Mouse (Mus musculus) spleen, adult 18-20 months (tissue): ENCODE measurements around the gene Olfr826.
"Not testable (repeated sequence)": the region's sequence is repeated elsewhere in the genome, so short reads cannot be mapped to it uniquely, and the experiment has no call there.

Experiments used
- DNase-seq, 2 experiments: peaks; one replicate each; pipeline ENCODE4 v3.0.0; 2022; ENCODE audit warnings: mixed read lengths in 2 of 2

Olfr826 gene

GRCm38 (mm10) chr10:130184086-130184485 lies at the start of gene Olfr826:
Gene Olfr826, minus strand, starts transcription at chr10:130184186.
- no peak for DNase-seq

- DNase-seq = no peak
These were observed 48.1 kb upstream of the Olfr826 start for GRCm38 (mm10) chr10:130232117-130232516.

- DNase-seq = no peak
These were observed 45.6 kb upstream of the Olfr826 start for GRCm38 (mm10) chr10:130229584-130229983.

GRCm38 (mm10) chr10:130228246-130228645 lies 44.3 kb upstream of the Olfr826 start:
- DNase-seq = peak in 1 of 2 experiments; percentile 35

- no peak for DNase-seq
These were observed 41.0 kb upstream of the Olfr826 start for GRCm38 (mm10) chr10:130225034-130225433.

GRCm38 (mm10) chr10:130214303-130214702 lies 30.3 kb upstream of the Olfr826 start, which contains the start of gene Olfr827:
Gene Olfr827, minus strand, starts transcription at chr10:130214403.
- DNase-seq = no peak

- DNase-seq = no peak
These were observed 17.3 kb downstream of the Olfr826 start, which contains the start of gene Olfr825 for GRCm38 (mm10) chr10:130166666-130167065. Gene Olfr825, minus strand, starts transcription at chr10:130166766.

- no peak for DNase-seq
These were observed 18.8 kb downstream of the Olfr826 start for GRCm38 (mm10) chr10:130165196-130165595.

- DNase-seq = no peak
These were observed 39.9 kb downstream of the Olfr826 start for GRCm38 (mm10) chr10:130144121-130144520.

- DNase-seq = not testable (repeated sequence)
These were observed 41.5 kb downstream of the Olfr826 start for GRCm38 (mm10) chr10:130142481-130142880.

GRCm38 (mm10) chr10:130134811-130135210 lies 49.2 kb downstream of the Olfr826 start:
- no peak for DNase-seq

- DNase-seq = not testable (repeated sequence)
These were observed 54.1 kb downstream of the Olfr826 start, which contains the start of gene Olfr824 for GRCm38 (mm10) chr10:130129900-130130299. Gene Olfr824, minus strand, starts transcription at chr10:130130000.
